Mouse (Mus musculus) kidney, adult 2 months (tissue): Measurements from ENCODE around the gene Klra17.
"Not testable (repeated sequence)": the region's sequence is repeated elsewhere in the genome, so short reads cannot be mapped to it uniquely, and the experiment has no call there.

Experiments used
- CTCF ChIP-seq: fragments of 200-500 bp; conservative IDR thresholded peaks from 2 replicates; pipeline ENCODE4 v1.5.1; 2011; ENCODE audit warnings: low read depth, mild to moderate bottlenecking, control low read depth, low read length, moderate library complexity, mixed read lengths; ENCODE audit not compliant: insufficient read depth, insufficient read length
- POLR2A ChIP-seq: fragments of 200-500 bp; IDR thresholded peaks from one replicate; pipeline ENCODE4 v1.6.1; 2011; ENCODE audit warnings: low read depth, low read length, control low read depth

DNA sequence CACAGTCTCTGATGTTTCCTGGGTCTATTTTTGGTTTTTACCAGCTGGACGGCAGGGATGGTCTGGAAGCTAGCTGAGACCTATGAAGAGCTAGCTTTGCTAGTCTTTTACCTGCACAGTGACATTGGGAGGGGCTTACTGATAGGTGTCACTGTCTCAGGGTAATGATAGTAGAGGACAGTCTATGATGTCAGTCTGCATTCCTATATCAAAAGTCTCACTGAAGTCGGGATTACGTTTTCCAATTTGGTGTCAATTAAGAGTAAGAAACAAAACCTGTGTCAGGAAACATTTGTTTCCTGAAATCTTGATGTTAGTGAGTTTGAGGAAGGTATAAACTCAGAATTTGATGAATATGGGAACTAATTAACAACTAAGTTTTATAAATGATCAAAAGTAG, 92.3 kb downstream of the Klra17 start, which contains the start of gene Gm156:
- TF ChIP-seq POLR2A, CTCF: not testable (repeated sequence)
